Mouse (Mus musculus) brain, adult 2 months (tissue): Measurements from ENCODE around the gene Cntnap1.
"Not testable (repeated sequence)": the region's sequence is repeated elsewhere in the genome, so short reads cannot be mapped to it uniquely, and the experiment has no call there.

Source experiments
- DNase-seq: peaks from one replicate; pipeline ENCODE4 v3.0.0; 2011; ENCODE audit warnings: low read depth, low spot score

Cntnap1 gene

GRCm38 (mm10) chr11:101149178-101150105, 20.9 kb upstream of the Cntnap1 start:
- DNase-seq: no peak

GRCm38 (mm10) chr11:101151063-101151462, 19.3 kb upstream of the Cntnap1 start:
- DNase-seq: no peak

GRCm38 (mm10) chr11:101152825-101153224, 17.5 kb upstream of the Cntnap1 start:
- peak; percentile 38 for DNase-seq

- no peak for DNase-seq
Measured at GRCm38 (mm10) chr11:101154648-101155047, 15.7 kb upstream of the Cntnap1 start.

- no peak for DNase-seq
Measured at GRCm38 (mm10) chr11:101155151-101155550, 15.2 kb upstream of the Cntnap1 start.

- peak; percentile 95 for DNase-seq
Measured at GRCm38 (mm10) chr11:101155728-101156371, 14.5 kb upstream of the Cntnap1 start, which contains the start of gene Tubg2. Tubg2 (plus strand) TSS chr11:101155907.

GRCm38 (mm10) chr11:101160151-101160550, 10.2 kb upstream of the Cntnap1 start:
- not testable (repeated sequence) for DNase-seq

- not testable (repeated sequence) for DNase-seq
Measured at GRCm38 (mm10) chr11:101160981-101161505, 9.3 kb upstream of the Cntnap1 start.

- DNase-seq: no peak
Measured at GRCm38 (mm10) chr11:101161551-101161950, 8.8 kb upstream of the Cntnap1 start.

GRCm38 (mm10) chr11:101162301-101162700, 8.0 kb upstream of the Cntnap1 start:
- no peak for DNase-seq

GRCm38 (mm10) chr11:101162772-101163171, 7.6 kb upstream of the Cntnap1 start:
- DNase-seq: peak; percentile 47

GRCm38 (mm10) chr11:101163476-101164350, 6.6 kb upstream of the Cntnap1 start:
- DNase-seq: no peak

- DNase-seq: no peak
Measured at GRCm38 (mm10) chr11:101164351-101164665, 6.0 kb upstream of the Cntnap1 start.

GRCm38 (mm10) chr11:101164677-101165580, 5.4 kb upstream of the Cntnap1 start:
- DNase-seq: no peak

- DNase-seq: no peak
Measured at GRCm38 (mm10) chr11:101166357-101166756, 4.0 kb upstream of the Cntnap1 start.

- no peak for DNase-seq
Measured at GRCm38 (mm10) chr11:101167211-101167962, 2.9 kb upstream of the Cntnap1 start.

- no peak for DNase-seq
Measured at GRCm38 (mm10) chr11:101167963-101168300, 2.4 kb upstream of the Cntnap1 start.

GRCm38 (mm10) chr11:101168301-101168980, 1.9 kb upstream of the Cntnap1 start:
- DNase-seq: no peak
